Mouse (Mus musculus) brain, embryonic 14.5 days (tissue): ENCODE measurements at regions not wholly inside any gene's neighbourhood (a gene's known extent, or its start where the extent isn't known, plus 50 kb on each side); places are given as distances from the start of the nearest gene placed in this dataset.

Experiments
- CTCF ChIP-seq: fragments of 200-500 bp; IDR thresholded peaks from 2 replicates; pipeline ENCODE4 v1.5.1; 2012; ENCODE audit warnings: inconsistent platforms, mild to moderate bottlenecking, moderate library complexity, borderline replicate concordance; ENCODE audit not compliant: insufficient read depth, insufficient read length; ENCODE audit errors: extremely low read depth
- POLR2A ChIP-seq: fragments of 200-500 bp; IDR thresholded peaks from 2 replicates; pipeline ENCODE4 v1.6.1; 2012; ENCODE audit warnings: mild to moderate bottlenecking, inconsistent platforms, borderline replicate concordance; ENCODE audit not compliant: poor library complexity, insufficient read depth, insufficient read length, severe bottlenecking; ENCODE audit errors: extremely low read depth

GRCm38 (mm10) chrX:145812995-145813394 is 308.0 kb upstream of the Amot start:
- no peak for TF ChIP-seq CTCF
- TF ChIP-seq POLR2A = no peak
